Mouse (Mus musculus): ENCODE measurements around the gene Ttll11. TPM values are rescaled to one million over a fixed set of nuclear protein-coding genes. Genes with fewer than 3 reads are reported as not detected.

The Ttll11 gene
- polyA plus RNA-seq (2016; fragmentation: Nextera tagmentation; extraction: Ambion mirVana): 0.75 and 0.95 TPM in 2 replicates

GRCm38 (mm10) chr2:35979644-35980021 lies at the start of gene Ttll11:
Gene Ttll11, minus strand, starts transcription at chr2:35979913.
- DNase-seq (ENCODE audit: extremely low spot score, low spot score): peak; percentile 93
- Histone ChIP-seq H3K9me3 (no peaks in the 10 kb centered on the region), H3K4me1 (peaks cover 32% of the 10 kb centered on the region), H3K4me3 (peak within 1 kb of the TSS; percentile 94), H3K36me3 (replicated peaks) (peaks cover 8% of the 10 kb centered on the region; the same call in 1 of the 2 replicates), H3K27ac (peak within 1 kb of the TSS; percentile 91), H3K27me3 (ENCODE audit: poor library complexity, severe bottlenecking) (peaks cover 13% of the 10 kb centered on the region; the same call in 1 of the 2 replicates)
- WGBS: 1% methylated on average over 42 of the region's 42 CpGs

GRCm38 (mm10) chr2:36023291-36023690 lies 43.6 kb upstream of the Ttll11 start:
- Histone ChIP-seq H3K27ac (no peak overlapping the region), H3K4me3 (no peak overlapping the region), H3K4me1 (peaks cover 10% of the 10 kb centered on the region), H3K9me3 (no peaks in the 10 kb centered on the region), H3K27me3 (ENCODE audit: poor library complexity, severe bottlenecking) (peaks cover 19% of the 10 kb centered on the region), H3K36me3 (replicated peaks) (no peaks in the 10 kb centered on the region)
- DNase-seq (ENCODE audit: extremely low spot score, low spot score): no peak
- WGBS: 67% methylated on average over 3 of the region's 3 CpGs

- Histone ChIP-seq H3K36me3 (replicated peaks) (no peaks in the 10 kb centered on the region), H3K4me3 (peak overlapping the region; percentile 48), H3K27me3 (ENCODE audit: poor library complexity, severe bottlenecking) (peaks cover 19% of the 10 kb centered on the region), H3K27ac (peak overlapping the region; percentile 68), H3K9me3 (no peaks in the 10 kb centered on the region), H3K4me1 (peaks cover 10% of the 10 kb centered on the region)
- DNase-seq (ENCODE audit: extremely low spot score, low spot score): peak; percentile 81
- WGBS: 12% methylated on average over 32 of the region's 32 CpGs
Measured at GRCm38 (mm10) chr2:36021385-36022159, 41.9 kb upstream of the Ttll11 start.

- H3K4me3 ChIP-seq: no peak overlapping the region
- H3K36me3 ChIP-seq (replicated peaks): no peaks in the 10 kb centered on the region
- peaks cover 19% of the 10 kb centered on the region for H3K4me1 ChIP-seq
- no peak for DNase-seq (ENCODE audit: extremely low spot score, low spot score)
- H3K27ac ChIP-seq: no peak overlapping the region
- H3K9me3 ChIP-seq: no peaks in the 10 kb centered on the region
- WGBS: 74% methylated on average over 12 of the region's 12 CpGs
- H3K27me3 ChIP-seq (ENCODE audit: poor library complexity, severe bottlenecking): peaks cover 40% of the 10 kb centered on the region
Measured at GRCm38 (mm10) chr2:36013010-36013409, 33.3 kb upstream of the Ttll11 start.

GRCm38 (mm10) chr2:36011331-36011825 lies 31.7 kb upstream of the Ttll11 start:
- H3K36me3 ChIP-seq (replicated peaks): no peaks in the 10 kb centered on the region

GRCm38 (mm10) chr2:36010579-36010978 lies 30.9 kb upstream of the Ttll11 start:
- Histone ChIP-seq H3K27me3 (ENCODE audit: poor library complexity, severe bottlenecking) (peaks cover 46% of the 10 kb centered on the region), H3K36me3 (replicated peaks) (no peaks in the 10 kb centered on the region), H3K4me1 (peaks cover 19% of the 10 kb centered on the region), H3K27ac (no peak overlapping the region), H3K4me3 (peak overlapping the region; percentile 59; the same call in 1 of the 2 replicates), H3K9me3 (no peaks in the 10 kb centered on the region)
- DNase-seq (ENCODE audit: extremely low spot score, low spot score): no peak
- 33% methylated on average over 8 of the region's 8 CpGs for WGBS

More at GRCm38 (mm10) chr2:36011331-36011825, 31.7 kb upstream of the Ttll11 start:
- DNase-seq (ENCODE audit: extremely low spot score, low spot score): peak; percentile 47
- H3K4me1 ChIP-seq: peaks cover 19% of the 10 kb centered on the region
- H3K27ac ChIP-seq: peak overlapping the region; percentile 76
- under 1% methylated on average over 44 of the region's 44 CpGs for WGBS
- H3K4me3 ChIP-seq: peak overlapping the region; percentile 59
- H3K27me3 ChIP-seq (ENCODE audit: poor library complexity, severe bottlenecking): peaks cover 40% of the 10 kb centered on the region
- no peaks in the 10 kb centered on the region for H3K9me3 ChIP-seq

- Histone ChIP-seq H3K27me3 (ENCODE audit: poor library complexity, severe bottlenecking) (peaks cover 58% of the 10 kb centered on the region), H3K27ac (no peak overlapping the region), H3K4me3 (no peak overlapping the region), H3K4me1 (peaks cover 21% of the 10 kb centered on the region), H3K9me3 (no peaks in the 10 kb centered on the region), H3K36me3 (replicated peaks) (no peaks in the 10 kb centered on the region)
- peak; percentile 73 for DNase-seq (ENCODE audit: extremely low spot score, low spot score)
- 20% methylated on average over 4 of the region's 4 CpGs for WGBS
Measured at GRCm38 (mm10) chr2:36009386-36009785, 29.7 kb upstream of the Ttll11 start.

- Histone ChIP-seq H3K4me3 (no peak overlapping the region), H3K27ac (no peak overlapping the region), H3K27me3 (ENCODE audit: poor library complexity, severe bottlenecking) (peaks cover 67% of the 10 kb centered on the region), H3K9me3 (no peaks in the 10 kb centered on the region), H3K36me3 (replicated peaks) (no peaks in the 10 kb centered on the region), H3K4me1 (peaks cover 25% of the 10 kb centered on the region)
- WGBS: 30% methylated on average over 1 of the region's 1 CpGs
- peak; percentile 58 for DNase-seq (ENCODE audit: extremely low spot score, low spot score)
Measured at GRCm38 (mm10) chr2:36008071-36008470, 28.4 kb upstream of the Ttll11 start.

GRCm38 (mm10) chr2:36002188-36002587 lies 22.5 kb upstream of the Ttll11 start:
- Histone ChIP-seq H3K4me3 (no peak overlapping the region), H3K4me1 (peaks cover 15% of the 10 kb centered on the region), H3K27ac (no peak overlapping the region), H3K9me3 (no peaks in the 10 kb centered on the region), H3K36me3 (replicated peaks) (no peaks in the 10 kb centered on the region), H3K27me3 (ENCODE audit: poor library complexity, severe bottlenecking) (peaks cover 37% of the 10 kb centered on the region)
- WGBS: 30% methylated on average over 6 of the region's 6 CpGs
- DNase-seq (ENCODE audit: extremely low spot score, low spot score): no peak

- WGBS: 68% methylated on average over 1 of the region's 1 CpGs
- peaks cover 29% of the 10 kb centered on the region for H3K27me3 ChIP-seq (ENCODE audit: poor library complexity, severe bottlenecking)
- no peak for DNase-seq (ENCODE audit: extremely low spot score, low spot score)
Measured at GRCm38 (mm10) chr2:36000390-36000789, 20.7 kb upstream of the Ttll11 start.

GRCm38 (mm10) chr2:35999212-35999611 lies 19.5 kb upstream of the Ttll11 start:
- H3K36me3 ChIP-seq (replicated peaks): no peaks in the 10 kb centered on the region
- no peak overlapping the region for H3K4me3 ChIP-seq
- H3K9me3 ChIP-seq: no peaks in the 10 kb centered on the region
- H3K27ac ChIP-seq: no peak overlapping the region
- H3K27me3 ChIP-seq (ENCODE audit: poor library complexity, severe bottlenecking): peaks cover 17% of the 10 kb centered on the region
- peaks cover 12% of the 10 kb centered on the region for H3K4me1 ChIP-seq
- no peak for DNase-seq (ENCODE audit: extremely low spot score, low spot score)

More at GRCm38 (mm10) chr2:36000390-36000789, 20.7 kb upstream of the Ttll11 start:
- Histone ChIP-seq H3K27ac (no peak overlapping the region), H3K9me3 (no peaks in the 10 kb centered on the region), H3K4me3 (no peak overlapping the region), H3K4me1 (peaks cover 15% of the 10 kb centered on the region), H3K36me3 (replicated peaks) (no peaks in the 10 kb centered on the region)

- Histone ChIP-seq H3K9me3 (no peaks in the 10 kb centered on the region), H3K4me3 (no peak overlapping the region), H3K27me3 (ENCODE audit: poor library complexity, severe bottlenecking) (peaks cover 10% of the 10 kb centered on the region; the same call in 1 of the 2 replicates), H3K27ac (no peak overlapping the region), H3K36me3 (replicated peaks) (no peaks in the 10 kb centered on the region), H3K4me1 (peaks cover 9% of the 10 kb centered on the region)
- DNase-seq (ENCODE audit: extremely low spot score, low spot score): no peak
- WGBS: 88% methylated on average over 5 of the region's 5 CpGs
Measured at GRCm38 (mm10) chr2:35998416-35998815, 18.7 kb upstream of the Ttll11 start.

- Histone ChIP-seq H3K4me3 (no peak overlapping the region), H3K9me3 (no peaks in the 10 kb centered on the region), H3K27ac (no peak overlapping the region), H3K27me3 (ENCODE audit: poor library complexity, severe bottlenecking) (no peaks in the 10 kb centered on the region), H3K4me1 (peaks cover under 1% of the 10 kb centered on the region; the same call in 1 of the 2 replicates), H3K36me3 (replicated peaks) (no peaks in the 10 kb centered on the region)
- WGBS: 76% methylated on average over 2 of the region's 2 CpGs
- DNase-seq (ENCODE audit: extremely low spot score, low spot score): no peak
Measured at GRCm38 (mm10) chr2:35996753-35997152, 17.0 kb upstream of the Ttll11 start.

Measured in forebrain, embryonic 10.5 days (tissue).